Mouse (Mus musculus) megakaryocyte, adult 5-6 weeks (primary cell): ENCODE measurements around the gene Dclk2. TPM values are rescaled to one million over a fixed set of nuclear protein-coding genes. Genes with fewer than 3 reads are reported as not detected.
A peak's percentile ranks its signal among the peaks of the same experiment; 100 is the strongest.

Experiments
- ATAC-seq: 2 replicates; pipeline ENCODE4 v1.8.0; 2016; ENCODE audit warnings: mild to moderate bottlenecking, inconsistent platforms; ENCODE audit not compliant: poor library complexity, severe bottlenecking
- total RNA-seq, 2 experiments: library from RNA; stranded (forward) in 1 of 2; stranded (reverse) in 1 of 2; fragments of 153-499, 151-499 nt in 1 of 2; fragments of 221-1000, 200-1000 nt in 1 of 2; gene quantifications; 2 replicates each; pipeline versions ENCODE4 v1.2.3 to v1.2.4; 2015 to 2017

Dclk2 gene
- total RNA-seq, 2 experiments from 2014 or later, result 0.33 to 0.40 TPM

DNA sequence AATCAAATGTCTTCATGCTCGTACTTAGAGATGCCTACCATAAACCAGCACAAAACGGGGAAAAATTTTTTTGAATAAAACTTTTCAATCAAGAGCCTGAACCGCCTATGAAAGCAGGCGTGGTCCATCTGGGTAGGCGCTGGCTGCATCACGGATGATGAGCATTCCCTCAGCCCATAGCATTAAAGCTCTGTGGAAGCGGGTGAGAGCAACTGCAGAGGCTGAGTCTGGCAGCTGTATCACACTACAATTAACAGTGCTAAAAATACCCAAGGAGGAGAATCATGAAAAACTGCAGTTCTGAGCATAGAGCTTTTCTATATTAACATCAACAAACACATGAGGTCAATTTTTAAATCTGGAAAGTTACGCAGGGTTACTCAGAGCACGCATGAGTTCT lies 23.6 kb downstream of the Dclk2 start:
- no peak for ATAC-seq

- peak; percentile 96 for ATAC-seq
These were observed 26.2 kb downstream of the Dclk2 start for GRCm38 (mm10) chr3:86894491-86894890.

DNA sequence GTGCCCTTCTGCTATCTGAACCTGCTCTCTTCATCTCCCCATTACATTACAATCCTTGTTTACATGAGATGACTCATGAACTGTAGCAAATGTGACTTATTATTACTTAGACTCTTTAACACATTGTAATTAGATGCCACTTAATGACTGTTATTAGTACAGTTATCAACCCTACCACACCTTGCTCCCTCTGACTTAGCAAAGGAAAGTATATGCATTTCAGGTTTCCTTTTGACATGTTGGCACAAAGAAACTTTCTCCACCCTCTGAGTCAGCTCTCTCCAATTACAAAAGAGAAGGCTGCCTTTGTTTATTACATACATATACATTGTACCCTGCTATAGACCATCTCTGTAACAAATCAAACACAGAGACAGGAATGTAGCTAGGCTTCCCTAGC lies 33.1 kb downstream of the Dclk2 start:
- ATAC-seq, result no peak

- no peak for ATAC-seq
These were observed 35.5 kb downstream of the Dclk2 start for GRCm38 (mm10) chr3:86885180-86885579.

- ATAC-seq, result no peak
These were observed 36.2 kb downstream of the Dclk2 start for GRCm38 (mm10) chr3:86884481-86884880.

- 0 out of 2 replicates have a peak, but pooled peaks have one; percentile 38 for ATAC-seq
These were observed 36.7 kb downstream of the Dclk2 start for GRCm38 (mm10) chr3:86883985-86884384.

GRCm38 (mm10) chr3:86875912-86876311 lies 44.7 kb downstream of the Dclk2 start:
- ATAC-seq, result no peak

GRCm38 (mm10) chr3:86873092-86873600 lies 47.5 kb downstream of the Dclk2 start:
- no peak for ATAC-seq

DNA sequence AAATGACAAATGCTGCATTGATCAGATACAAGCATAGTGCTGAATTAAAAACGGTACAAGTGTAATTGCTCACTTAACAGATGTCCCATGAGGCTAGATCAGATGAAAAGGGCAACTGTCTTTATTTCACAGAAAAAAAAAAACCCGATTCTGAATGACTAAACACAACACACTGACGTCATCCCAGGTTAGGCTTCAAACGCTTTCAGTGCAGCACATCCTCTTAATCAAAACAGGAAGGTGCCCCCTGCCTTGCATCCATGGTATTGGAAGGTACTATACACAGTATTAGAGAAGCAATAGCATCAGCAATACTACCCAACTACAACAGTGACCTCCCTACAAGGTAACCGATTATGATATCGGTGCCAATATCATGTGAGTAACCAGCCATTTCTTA lies 49.7 kb downstream of the Dclk2 start:
- no peak for ATAC-seq

DNA sequence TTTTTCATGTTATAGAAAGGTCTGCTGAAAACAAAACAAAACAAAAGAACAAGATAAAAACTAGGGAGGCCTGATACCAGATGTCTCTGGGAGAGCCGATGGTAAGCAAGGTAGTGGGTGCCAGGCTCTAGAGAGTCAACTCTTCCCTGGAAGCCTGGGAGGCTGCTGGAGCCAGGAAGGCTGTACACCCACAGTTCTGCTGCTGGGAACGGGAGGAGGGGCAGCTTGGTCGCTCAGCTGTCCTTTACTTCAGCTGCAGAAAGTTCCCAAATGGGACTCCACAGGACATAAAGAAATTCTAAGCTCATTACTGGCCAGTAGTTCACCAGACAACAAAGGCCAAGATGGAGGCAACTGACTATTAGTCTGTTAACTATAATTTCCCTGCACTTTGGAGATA lies 50.2 kb downstream of the Dclk2 start:
- ATAC-seq, result no peak

DNA sequence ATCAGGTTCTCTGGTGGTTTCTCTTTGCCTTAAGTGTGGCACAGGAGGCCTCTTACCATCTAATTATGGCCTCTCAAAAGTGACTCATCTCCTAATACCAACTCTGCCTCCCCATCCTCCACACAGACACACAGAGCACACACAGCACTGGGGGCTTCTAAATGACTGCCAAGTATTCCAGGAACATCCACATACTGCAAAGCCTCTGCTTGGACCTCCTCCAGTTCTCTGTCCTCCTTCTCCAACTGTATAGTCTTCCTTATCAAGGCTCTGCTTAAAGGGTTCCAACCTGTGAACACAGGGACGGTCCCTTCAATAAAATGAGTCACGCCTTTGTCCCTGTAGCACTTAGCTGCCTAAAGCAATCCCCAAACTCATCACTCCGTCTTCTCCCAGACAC lies 51.9 kb downstream of the Dclk2 start:
- ATAC-seq, result no peak

DNA sequence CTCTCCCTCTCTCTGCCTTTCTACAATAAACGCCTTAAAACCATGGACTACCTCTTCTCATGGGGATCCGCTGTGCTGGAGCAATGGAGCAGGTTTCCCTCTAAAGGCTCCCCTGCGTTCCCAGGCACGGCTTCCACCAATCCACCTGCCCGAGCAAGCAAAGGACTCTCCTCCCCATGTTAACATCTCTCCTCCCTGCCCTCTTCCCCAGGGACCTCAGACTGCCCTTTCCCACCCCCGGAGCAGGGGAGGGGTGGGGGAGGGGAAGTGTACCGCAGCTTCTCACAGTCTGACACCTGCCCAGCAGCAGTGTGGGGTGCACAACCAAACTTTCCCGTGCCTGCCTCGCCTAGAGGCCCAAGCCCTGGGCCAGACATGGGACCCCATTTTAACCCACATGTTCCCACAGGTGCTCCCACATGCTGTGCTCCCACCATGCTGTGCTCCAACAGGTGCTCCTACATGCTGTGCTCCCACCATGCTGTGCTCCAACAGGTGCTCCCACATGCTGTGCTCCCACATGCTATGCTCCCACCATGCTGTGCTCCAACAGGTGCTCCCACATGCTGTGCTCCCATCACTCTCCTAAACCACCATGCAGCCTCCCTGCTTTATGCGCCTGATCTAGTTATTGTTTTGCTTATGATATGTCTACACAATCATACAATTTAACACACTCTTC lies 57.2 kb downstream of the Dclk2 start:
- ATAC-seq, result no peak

- ATAC-seq, result no peak
These were observed 57.7 kb downstream of the Dclk2 start for GRCm38 (mm10) chr3:86862939-86863311.

DNA sequence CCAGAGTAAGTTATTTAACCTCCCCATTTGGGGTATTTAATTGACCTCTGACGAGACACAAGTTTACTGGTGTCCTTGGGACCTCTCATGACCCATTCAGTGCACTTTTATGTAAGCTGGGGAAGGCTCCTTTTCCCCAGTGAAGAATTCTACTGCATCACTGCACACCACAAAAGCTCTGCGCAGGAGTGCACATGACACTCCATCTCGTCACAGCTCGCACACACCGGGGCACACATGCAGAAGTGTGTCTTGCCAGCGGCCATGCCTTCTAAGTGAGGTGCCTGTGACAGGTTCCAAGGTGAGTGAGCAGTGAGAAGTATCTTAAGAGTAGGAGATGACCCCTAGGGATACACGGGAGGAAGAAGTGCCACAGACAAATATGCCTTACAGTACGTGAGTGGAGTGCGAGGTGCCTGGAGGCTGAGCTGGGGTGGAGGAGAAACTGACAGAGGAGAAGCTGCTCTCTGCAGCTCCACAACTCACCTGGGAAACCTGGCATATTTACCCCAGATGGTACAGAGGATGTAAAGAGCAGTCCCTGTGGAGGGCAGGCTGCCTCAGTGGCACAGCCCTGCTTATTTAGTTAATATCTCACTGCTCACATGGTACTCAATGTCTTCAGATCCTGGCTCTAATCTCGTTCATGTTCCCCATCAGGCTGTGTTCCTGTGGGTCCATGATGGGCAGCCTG lies 58.3 kb downstream of the Dclk2 start:
- no peak for ATAC-seq

DNA sequence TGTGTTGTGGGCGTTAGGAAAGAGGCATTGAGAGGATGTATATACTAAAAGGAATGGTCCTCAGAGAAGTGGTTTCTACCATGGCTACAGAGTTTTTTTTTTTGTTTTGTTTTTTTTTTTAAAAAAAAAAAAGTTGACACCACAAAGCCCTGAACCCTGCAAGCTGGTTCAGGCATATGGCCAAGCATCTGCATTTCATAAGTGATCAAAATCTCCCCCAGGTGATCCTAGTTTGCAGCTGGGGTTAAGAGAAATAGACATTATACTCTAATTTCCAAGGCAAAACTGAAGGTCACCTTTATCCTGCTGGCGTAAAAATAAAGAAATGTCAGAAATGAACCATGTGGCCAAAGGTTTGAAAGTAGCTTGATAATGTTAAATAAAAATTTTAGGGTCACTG lies 60.9 kb downstream of the Dclk2 start:
- no peak for ATAC-seq

- no peak for ATAC-seq
These were observed 62.0 kb downstream of the Dclk2 start for GRCm38 (mm10) chr3:86858699-86859098.

DNA sequence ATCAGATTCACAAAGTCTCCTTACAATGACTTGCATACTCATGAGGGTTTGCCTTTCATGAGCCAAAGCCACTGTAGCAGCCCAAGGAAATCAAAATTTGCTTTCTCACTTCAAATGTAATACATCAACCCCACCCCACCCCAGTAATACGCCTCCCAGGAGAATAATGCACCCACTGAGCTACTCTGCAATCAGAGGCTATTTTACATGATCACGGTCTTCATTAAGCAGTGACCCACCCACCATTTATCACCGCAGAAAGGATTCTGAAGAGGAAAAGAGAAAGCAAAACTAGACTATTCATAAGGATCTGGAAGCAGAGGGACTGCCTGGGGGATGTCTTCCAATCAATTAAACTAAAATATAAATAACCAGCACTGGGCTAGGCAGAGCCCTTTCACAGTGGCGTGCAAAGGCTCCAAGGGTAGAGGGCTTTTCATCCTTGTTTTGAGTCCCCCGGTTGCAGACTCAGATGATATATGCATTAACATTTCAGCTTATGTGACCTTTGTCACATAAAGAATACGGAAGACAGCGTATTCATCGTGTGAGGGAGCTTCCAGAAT lies 62.7 kb downstream of the Dclk2 start:
- ATAC-seq, result no peak

GRCm38 (mm10) chr3:86852867-86853266 lies 67.8 kb downstream of the Dclk2 start:
- ATAC-seq, result no peak

DNA sequence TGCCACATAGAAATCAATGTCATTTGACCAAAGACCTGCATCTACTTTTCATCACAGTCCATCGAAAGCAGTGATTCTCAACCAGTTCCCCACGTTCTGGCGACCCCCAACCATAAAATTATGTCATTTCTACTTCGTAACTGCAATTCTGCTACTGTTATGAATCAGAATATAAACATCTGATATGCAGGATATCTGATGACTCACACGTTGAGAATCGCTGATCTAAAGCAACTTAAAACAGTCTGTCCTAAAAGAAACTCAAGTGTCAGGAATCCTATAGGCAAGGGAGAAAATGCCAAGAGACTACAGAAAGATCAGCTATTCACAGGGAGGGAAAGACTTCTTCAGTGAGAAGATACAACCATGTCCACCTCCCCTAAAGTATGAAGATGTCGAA lies 69.5 kb downstream of the Dclk2 start:
- ATAC-seq, result no peak

- ATAC-seq, result no peak
These were observed 70.1 kb downstream of the Dclk2 start for GRCm38 (mm10) chr3:86850394-86851030.

DNA sequence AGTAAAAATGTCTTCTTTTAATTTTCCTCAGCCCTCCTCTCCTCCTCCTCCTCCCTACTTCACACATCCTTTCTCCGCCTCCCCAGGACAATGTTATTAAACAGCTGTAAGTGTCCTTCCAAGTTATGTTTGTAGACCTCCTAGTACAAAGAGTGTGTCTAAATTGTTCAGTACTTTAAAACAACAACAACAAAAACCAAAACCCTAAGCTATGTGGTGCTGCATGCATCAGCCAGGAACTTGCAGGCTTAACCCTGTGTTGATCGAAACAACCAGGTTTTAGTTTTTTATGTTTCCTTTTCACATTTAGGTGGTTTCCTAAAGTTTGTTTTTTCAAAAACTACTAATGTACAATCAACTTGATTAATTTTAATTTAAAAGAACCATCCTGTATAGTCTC lies 71.3 kb downstream of the Dclk2 start:
- no peak for ATAC-seq

DNA sequence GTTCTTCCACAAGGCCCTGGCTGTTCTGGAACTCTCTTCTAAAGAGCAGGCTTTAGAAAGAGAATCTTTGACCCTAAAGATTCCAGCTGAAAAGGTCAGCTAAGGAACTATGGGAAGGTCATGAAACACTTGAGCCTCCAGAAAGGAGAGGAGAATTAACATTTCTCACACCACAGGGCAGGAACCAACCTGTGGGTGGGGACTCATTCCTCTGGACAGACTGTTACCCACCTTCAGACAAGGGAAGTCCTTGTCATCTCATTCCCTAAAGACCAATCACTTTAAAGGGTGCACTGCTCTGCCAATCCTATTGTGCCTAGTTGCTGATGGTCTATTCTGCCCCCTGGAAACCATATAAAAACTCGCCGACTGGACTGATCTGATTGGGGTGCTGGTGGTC lies 73.1 kb downstream of the Dclk2 start:
- no peak for ATAC-seq
